Mouse (Mus musculus) lung, embryonic 14.5 days (tissue): ENCODE measurements around the gene Naif1. TPM values are rescaled to one million over a fixed set of nuclear protein-coding genes. Genes with fewer than 3 reads are reported as not detected.
A peak's percentile ranks its signal among the peaks of the same experiment; 100 is the strongest.

Source experiments
- ATAC-seq: fragments of 200-750 bp; cut with Nextera tagmentation; 2 replicates; pipeline ENCODE4 v1.8.0; 2017; ENCODE audit warnings: mild to moderate bottlenecking, moderate TSS enrichment, moderate library complexity; ENCODE audit not compliant: insufficient read depth
- DNase-seq: peaks from one replicate; pipeline ENCODE4 v3.0.0-alpha.2; 2015
- H3K27ac ChIP-seq: fragments of 300-500 bp; sonication (generic); 2 replicates; pipeline ENCODE4 v1.5.1; 2014; ENCODE audit warnings: low read depth, mild to moderate bottlenecking, moderate library complexity
- H3K27me3 ChIP-seq: fragments of 300-500 bp; sonication (generic); 2 replicates; pipeline ENCODE4 v1.6.1; 2014; ENCODE audit warnings: low read length, control low read depth; ENCODE audit not compliant: insufficient read depth
- H3K36me3 ChIP-seq: fragments of 300-500 bp; sonication (generic); 2 replicates; pipeline ENCODE4 v1.6.1; 2014; ENCODE audit warnings: control low read depth; ENCODE audit not compliant: insufficient read depth
- H3K4me1 ChIP-seq: fragments of 300-500 bp; sonication (generic); 2 replicates; pipeline ENCODE4 v1.6.1; 2014; ENCODE audit warnings: antibody characterized with exemption, control low read depth; ENCODE audit not compliant: insufficient read depth
- H3K4me2 ChIP-seq: fragments of 300-500 bp; sonication (generic); 2 replicates; pipeline ENCODE4 v1.6.1; 2014; ENCODE audit warnings: mild to moderate bottlenecking
- H3K4me3 ChIP-seq: fragments of 300-500 bp; sonication (generic); 2 replicates; pipeline ENCODE4 v1.5.1; 2014; ENCODE audit warnings: low read depth, low read length
- H3K9ac ChIP-seq: fragments of 300-500 bp; sonication (generic); 2 replicates; pipeline ENCODE4 v1.6.1; 2014
- H3K9me3 ChIP-seq: fragments of 300-500 bp; sonication (generic); 2 replicates; pipeline ENCODE4 v1.6.1; 2016; ENCODE audit warnings: low read depth, low read length, control low read depth
- CTCF ChIP-seq: IDR thresholded peaks from 2 replicates; pipeline ENCODE4 v1.5.1; 2016; ENCODE audit warnings: antibody characterized with exemption, low read depth
- WGBS: fragments of 180-500 bp; shearing (Covaris S2); extraction: QIAGEN DNeasy Blood & Tissue Kit; methylation state at CpG from one replicate; pipeline ENCODE4 v1.1.7; 2014; 5-methylcytosine and 5-hydroxymethylcytosine counted together
- polyA plus RNA-seq: library from polyadenylated mRNA; unstranded; fragments of >200 nt; fragmentation: Nextera tagmentation; extraction: Ambion mirVana; gene quantifications from 2 replicates; pipeline ENCODE4 v1.2.1, GENCODE M21; 2014

Gene Naif1
- 5.7 and 6.5 TPM in 2 replicates for polyA plus RNA-seq

- peaks cover 10% of the 10 kb centered on the region; the same call in 1 of the 2 replicates for H3K36me3 ChIP-seq
- DNase-seq (no peak), ATAC-seq (no peak)
- H3K27me3 ChIP-seq: no peaks in the 10 kb centered on the region
- H3K4me2 ChIP-seq: peak within 1 kb of the TSS; percentile 94
- peak within 1 kb of the TSS; percentile 92 for H3K27ac ChIP-seq
- H3K4me1 ChIP-seq: peaks cover 18% of the 10 kb centered on the region; the same call in 1 of the 2 replicates
- 72% methylated on average over 15 of the region's 15 CpGs for WGBS
- peak within 1 kb of the TSS; percentile 77 for H3K9ac ChIP-seq
- no peaks in the 10 kb centered on the region for H3K9me3 ChIP-seq
- no peak for TF ChIP-seq CTCF
- H3K4me3 ChIP-seq: peak within 1 kb of the TSS; percentile 82
Observed at GRCm38 (mm10) chr2:32449761-32450754, at the start of gene Naif1. TSS of gene Naif1 (plus strand) at chr2:32450457.

DNA sequence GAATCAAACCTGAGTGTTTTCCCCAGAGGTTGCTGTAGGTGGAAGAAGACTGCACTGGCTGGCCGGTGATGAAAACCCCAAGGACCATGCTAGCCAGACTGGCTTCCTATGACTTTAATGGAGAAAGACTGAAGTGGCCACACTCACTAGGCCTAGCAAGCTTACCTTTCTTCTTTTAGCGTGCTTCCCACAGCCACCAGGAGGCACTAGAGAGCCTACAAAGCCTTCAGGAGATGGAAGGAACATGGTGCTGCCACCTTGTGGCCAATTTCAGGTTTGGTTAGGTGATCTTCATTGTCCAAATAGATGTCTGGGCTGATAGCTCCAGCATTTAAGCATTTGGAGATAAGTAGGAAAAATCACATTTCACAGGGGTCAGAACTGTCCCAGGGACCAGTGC lies 45.6 kb upstream of the Naif1 start:
- ATAC-seq: peak; percentile 36; the same call in 1 of the 2 replicates
- Histone ChIP-seq H3K4me2 (no peak overlapping the region), H3K4me3 (no peak overlapping the region), H3K27me3 (no peaks in the 10 kb centered on the region), H3K9ac (no peak overlapping the region), H3K36me3 (peaks cover 28% of the 10 kb centered on the region), H3K4me1 (no peaks in the 10 kb centered on the region), H3K9me3 (no peaks in the 10 kb centered on the region), H3K27ac (no peak overlapping the region)
- 17% methylated on average over 2 of the region's 2 CpGs for WGBS
- DNase-seq: peak; percentile 99
- peak; percentile 100 for TF ChIP-seq CTCF

GRCm38 (mm10) chr2:32407144-32407824 lies 43.0 kb upstream of the Naif1 start:
- Histone ChIP-seq H3K9ac (no peak overlapping the region), H3K27ac (no peak overlapping the region), H3K4me1 (no peaks in the 10 kb centered on the region), H3K9me3 (no peaks in the 10 kb centered on the region), H3K4me3 (no peak overlapping the region), H3K27me3 (no peaks in the 10 kb centered on the region), H3K4me2 (no peak overlapping the region), H3K36me3 (peaks cover 2% of the 10 kb centered on the region; the same call in 1 of the 2 replicates)
- TF ChIP-seq CTCF: no peak
- DNase-seq (no peak), ATAC-seq (no peak)
- 74% methylated on average over 7 of the region's 7 CpGs for WGBS

DNA sequence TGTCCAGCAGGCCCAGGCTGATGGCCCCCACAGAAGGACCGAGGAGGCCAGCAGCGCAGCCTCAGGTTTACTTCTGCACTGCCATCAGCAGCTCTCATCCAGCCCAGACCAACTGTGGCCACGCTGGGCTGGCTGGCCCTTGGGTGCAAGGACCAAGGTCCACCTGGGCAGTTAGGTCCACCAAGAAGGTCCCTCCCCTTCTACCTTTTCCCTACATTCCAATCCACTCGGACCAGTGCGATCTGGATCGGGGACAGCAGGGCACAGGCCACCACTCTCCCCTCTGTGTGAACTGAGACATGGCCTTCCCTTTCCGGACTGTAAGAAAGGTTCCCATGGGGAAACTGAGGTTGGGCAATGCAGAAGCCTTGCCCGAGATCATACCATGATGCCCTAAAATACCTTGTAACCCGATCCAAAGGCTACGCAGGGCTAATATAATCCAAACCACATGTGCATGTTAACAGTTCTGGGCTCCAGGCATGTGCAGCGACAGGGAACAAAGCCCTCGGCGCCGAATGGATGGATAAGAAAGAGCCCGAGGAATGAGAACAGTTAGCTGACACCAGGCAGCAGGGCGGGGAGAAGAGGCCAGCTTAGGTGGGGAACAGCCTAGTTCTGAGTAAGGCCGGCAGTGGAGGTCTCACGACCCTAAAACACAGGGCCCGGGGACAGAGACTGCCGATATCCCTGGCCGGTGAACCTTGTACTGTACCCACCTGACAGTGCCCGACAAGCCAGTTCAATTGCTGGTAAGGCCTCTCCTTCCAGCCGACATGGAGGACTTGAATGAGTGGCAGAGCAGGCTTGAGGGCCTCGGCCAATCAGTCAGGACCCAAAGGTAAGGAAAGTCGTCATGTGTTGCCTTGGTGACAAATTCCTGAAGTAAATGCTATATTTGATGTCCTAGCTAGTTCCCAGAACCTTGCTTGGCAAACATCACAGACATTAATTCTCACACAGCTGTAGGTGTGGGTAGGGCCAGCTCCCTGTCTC lies 41.5 kb upstream of the Naif1 start:
- DNase-seq (peak; percentile 45), ATAC-seq (peak; percentile 35; the same call in 1 of the 2 replicates)
- 52% methylated on average over 25 of the region's 25 CpGs for WGBS
- no peak overlapping the region for H3K4me2 ChIP-seq
- no peak overlapping the region for H3K9ac ChIP-seq
- no peaks in the 10 kb centered on the region for H3K36me3 ChIP-seq
- no peak for TF ChIP-seq CTCF
- H3K4me1 ChIP-seq: no peaks in the 10 kb centered on the region
- 0 out of 2 replicates have a peak overlapping the region, but pooled peaks have one; percentile 4 for H3K27ac ChIP-seq
- H3K27me3 ChIP-seq: no peaks in the 10 kb centered on the region
- no peaks in the 10 kb centered on the region for H3K9me3 ChIP-seq
- H3K4me3 ChIP-seq: no peak overlapping the region

GRCm38 (mm10) chr2:32411407-32411806 lies 38.9 kb upstream of the Naif1 start:
- Histone ChIP-seq H3K9me3 (no peaks in the 10 kb centered on the region), H3K4me2 (no peak overlapping the region), H3K4me1 (no peaks in the 10 kb centered on the region), H3K27me3 (no peaks in the 10 kb centered on the region), H3K9ac (no peak overlapping the region), H3K27ac (no peak overlapping the region), H3K36me3 (peaks cover 26% of the 10 kb centered on the region), H3K4me3 (no peak overlapping the region)
- 76% methylated on average over 7 of the region's 7 CpGs for WGBS
- DNase-seq (no peak), ATAC-seq (no peak)
- no peak for TF ChIP-seq CTCF

DNA sequence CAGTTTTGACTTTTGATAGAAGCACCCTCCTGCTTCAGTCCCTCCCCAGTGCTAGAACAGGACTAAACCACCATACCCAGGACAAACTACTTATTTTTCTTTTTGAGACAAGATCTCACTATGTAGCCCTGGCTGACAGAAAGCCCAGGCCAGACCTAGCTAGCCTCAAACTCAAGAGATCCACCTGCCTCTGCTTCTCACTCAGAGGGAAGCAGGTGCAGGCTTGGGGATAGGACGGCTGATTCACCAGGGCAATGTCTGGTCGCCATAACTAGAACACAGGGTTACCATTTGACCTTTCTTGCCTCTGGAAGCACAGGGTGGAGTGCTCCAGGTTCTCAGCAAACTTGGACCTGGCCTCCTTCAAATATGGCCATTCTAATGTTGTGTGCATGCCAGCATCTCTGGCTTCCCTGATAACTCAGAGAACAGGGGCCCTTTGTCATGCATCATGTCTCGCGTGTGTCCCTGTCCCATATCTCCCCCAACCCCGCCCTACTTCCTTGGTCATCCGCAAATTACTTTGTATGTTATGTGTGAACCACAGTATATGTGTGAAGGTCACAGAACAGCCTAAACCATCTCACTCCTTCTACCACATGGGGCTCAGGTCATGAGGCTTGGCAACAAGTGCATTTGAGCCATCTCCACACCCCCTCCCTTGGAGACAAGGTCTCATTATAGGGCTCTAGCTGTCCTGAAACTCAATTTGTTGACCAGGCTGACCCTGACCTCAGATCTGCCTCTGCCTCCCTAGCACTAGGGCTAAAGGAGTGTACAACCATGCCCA lies 37.3 kb upstream of the Naif1 start:
- ATAC-seq (no peak), DNase-seq (no peak)
- no peaks in the 10 kb centered on the region for H3K9me3 ChIP-seq
- H3K9ac ChIP-seq: no peak overlapping the region
- no peaks in the 10 kb centered on the region for H3K27me3 ChIP-seq
- H3K4me2 ChIP-seq: no peak overlapping the region
- no peak for TF ChIP-seq CTCF
- no peak overlapping the region for H3K4me3 ChIP-seq
- H3K4me1 ChIP-seq: no peaks in the 10 kb centered on the region
- WGBS: 80% methylated on average over 6 of the region's 6 CpGs
- peaks cover 42% of the 10 kb centered on the region for H3K36me3 ChIP-seq
- no peak overlapping the region for H3K27ac ChIP-seq
